Mouse (Mus musculus): ENCODE measurements around the gene Usp30. TPM values are rescaled to one million over a fixed set of nuclear protein-coding genes. Genes with fewer than 3 reads are reported as not detected.

Gene Usp30
- total RNA-seq (2023) = 10 to 100 TPM; 22.5 to 26.0 TPM

DNA sequence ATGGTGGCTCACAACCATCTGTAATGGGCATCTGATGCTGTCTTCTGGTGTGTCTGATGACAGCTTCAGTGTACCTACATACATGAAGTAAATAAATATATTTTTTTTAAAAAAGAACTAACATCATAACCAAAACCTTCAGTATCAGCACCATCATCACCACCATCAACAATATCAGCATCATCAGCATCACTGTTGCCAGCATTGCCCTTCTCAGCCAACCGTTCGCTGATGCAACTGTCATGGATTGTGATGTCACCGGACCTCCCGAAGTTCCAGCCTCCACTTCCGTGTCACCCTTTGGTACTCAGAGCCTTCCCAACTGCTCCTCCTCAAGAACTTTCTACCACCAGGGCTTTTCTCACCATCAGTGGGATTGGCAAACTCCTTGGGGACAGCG lies at the start of gene Usp30:
Gene Usp30 (plus strand): TSS at position 301 of the 400 bp plus-strand sequence.

DNA sequence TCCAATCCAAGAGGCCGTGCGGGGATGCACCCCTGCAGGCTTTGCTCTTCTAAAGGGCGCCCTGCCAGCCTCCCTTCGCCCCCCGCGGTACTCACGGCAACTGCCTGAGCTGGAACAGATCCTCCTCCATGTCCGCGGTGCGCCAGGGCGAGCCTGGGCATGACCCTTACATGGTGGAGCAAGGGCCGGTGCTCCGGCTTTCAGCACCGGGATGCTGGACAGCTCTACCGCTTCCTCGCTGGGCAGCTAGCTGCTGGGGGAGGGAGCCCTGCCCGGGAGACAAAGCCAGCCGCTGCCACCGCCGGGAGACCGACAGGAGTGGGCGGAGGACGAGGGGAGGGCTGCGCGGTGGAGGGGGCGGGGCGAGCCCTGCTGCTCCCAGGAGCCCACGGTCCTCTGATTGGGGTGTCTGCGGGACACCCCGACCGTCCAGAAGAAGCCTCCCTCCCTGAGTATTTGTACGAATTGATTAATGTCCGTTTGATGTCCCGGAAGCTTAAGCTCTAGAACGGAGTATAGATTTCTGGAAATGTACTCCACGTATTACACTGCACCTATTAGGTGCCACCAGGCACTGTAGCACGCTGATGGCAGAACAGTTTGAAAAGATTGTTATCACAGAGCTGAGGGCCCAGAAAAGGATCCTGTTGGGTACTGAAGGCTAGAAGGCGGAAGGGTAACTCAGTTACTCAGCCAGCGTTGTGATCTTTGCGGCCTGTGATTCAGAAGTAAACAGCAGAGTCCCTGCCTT lies 26.0 kb downstream of the Usp30 start, which contains the start of gene Svop:
Gene Svop (minus strand): TSS at position 514 of the 751 bp plus-strand sequence.

DNA sequence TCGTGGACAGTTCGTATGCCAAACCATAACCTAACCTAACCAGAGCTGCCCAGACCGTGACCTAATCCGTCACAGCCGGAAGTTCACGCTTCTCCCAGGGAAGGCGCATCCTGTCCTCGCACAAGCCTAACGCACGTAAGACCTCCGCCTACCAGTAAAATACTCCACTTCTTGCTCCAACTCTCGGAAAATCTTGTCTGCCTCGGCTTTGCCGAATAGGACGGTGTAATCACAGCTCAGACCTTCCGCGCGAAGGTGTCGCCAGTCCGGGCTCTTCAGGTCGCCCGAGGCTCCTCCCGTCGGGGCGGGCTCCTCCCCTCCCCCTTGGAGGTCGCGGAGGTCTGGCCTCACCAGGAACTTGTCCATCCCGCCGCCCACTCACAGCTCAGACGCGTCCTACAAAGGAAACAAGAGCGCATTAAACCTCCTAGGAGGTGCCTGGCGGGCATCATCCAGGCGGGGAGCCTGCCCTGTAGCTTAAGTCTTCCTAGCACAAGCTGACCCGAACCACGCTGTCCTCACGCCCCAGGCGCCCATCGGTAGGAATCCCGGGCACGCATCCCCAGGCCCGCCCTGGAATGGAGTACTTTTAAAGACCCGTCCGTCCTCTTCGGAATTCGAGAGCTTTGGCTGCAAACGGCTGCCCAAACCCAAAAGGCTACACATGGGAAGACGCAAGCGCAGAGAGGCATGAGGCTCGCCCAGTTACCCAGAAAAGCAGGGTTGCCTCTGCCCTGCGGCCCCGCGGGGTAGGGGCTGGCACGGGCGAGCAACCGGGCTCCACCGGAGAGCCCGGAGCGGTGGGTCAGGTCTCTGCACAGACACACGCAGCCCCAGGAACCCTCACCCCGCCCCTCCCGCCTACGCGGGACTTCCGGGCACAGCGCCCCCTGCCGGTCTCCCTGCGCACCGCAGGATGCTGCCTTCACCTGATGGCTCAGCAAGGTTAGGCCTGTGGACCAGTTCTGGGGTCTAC lies 62.4 kb downstream of the Usp30 start, which contains the start of gene Alkbh2:
Gene Alkbh2 (minus strand): TSS at position 845 of the 976 bp plus-strand sequence.

GRCm38 (mm10) chr5:114130211-114130605 lies 64.9 kb downstream of the Usp30 start, which contains the start of gene Ung:
TSS of gene Ung (plus strand) at chr5:114130386.

GRCm38 (mm10) chr5:114146028-114146888 lies 81.0 kb downstream of the Usp30 start, which contains the start of gene Acacb:
TSS of gene Acacb (plus strand) at chr5:114146535.

Other genes with a start within 250 kb of the Usp30 start
- gene Selplg, start 232.8 kb upstream of the Usp30 start, total RNA-seq (2023) = 100 to 1,000 TPM; 442 to 482 TPM
- 10 to 100 TPM; 70.3 to 76.0 TPM for gene Coro1c, start 156.7 kb upstream of the Usp30 start, total RNA-seq (2023)
- 10 to 100 TPM; 29.8 to 41.5 TPM for gene Ssh1, start 71.6 kb upstream of the Usp30 start, total RNA-seq (2023)
- gene Dao, start 61.8 kb upstream of the Usp30 start, total RNA-seq (2023) = not detected
- gene Svop, start 26.1 kb downstream of the Usp30 start, total RNA-seq (2023) = not detected
- gene Alkbh2, start 62.8 kb downstream of the Usp30 start, total RNA-seq (2023) = 10 to 100 TPM in 1 of 2 experiments, 1 to 10 TPM in 1; 9.7 to 10.2 TPM
- 10 to 100 TPM; 18.3 to 19.3 TPM for gene Ung, start 64.9 kb downstream of the Usp30 start, total RNA-seq (2023)
- 10 to 100 TPM; 15.2 to 22.0 TPM for gene Acacb, start 81.1 kb downstream of the Usp30 start, total RNA-seq (2023)
- not detected for gene Foxn4, start 208.3 kb downstream of the Usp30 start, total RNA-seq (2023)
- 10 to 100 TPM; 14.4 to 17.2 TPM for gene Myo1h, start 223.7 kb downstream of the Usp30 start, total RNA-seq (2023)